25 mouse cellular contexts compared by ENCODE assay signal in the genomic region with DNA sequence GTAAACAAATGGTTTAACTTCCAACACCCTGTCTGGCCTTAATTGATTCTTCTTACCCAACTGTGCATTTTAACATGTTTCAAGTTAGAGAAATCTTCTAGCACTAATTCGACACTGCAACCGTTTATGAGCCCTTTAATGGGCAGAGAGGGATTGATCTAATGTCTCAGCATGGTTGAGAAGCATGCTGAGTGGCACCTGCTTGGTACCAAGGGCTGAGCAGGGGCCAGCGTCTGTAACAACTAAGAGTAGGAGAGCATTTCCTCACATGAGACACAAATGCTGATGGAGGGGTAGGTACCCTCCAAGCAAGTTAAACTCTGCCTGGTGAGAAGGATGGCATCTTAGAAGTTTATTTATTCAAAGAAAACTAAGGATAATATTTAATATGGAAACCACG.
DNase-seq lines count a peak whose midpoint lies in the region; ATAC-seq and TF ChIP-seq lines count a peak whose summit lies in the region.
"Had no signal": no experiment of that assay in that cellular context is flagged by ENCODE, and none has a peak within 500 bp of the region (broad histone marks: within the 10 kb centered on the region; RNA-seq: fewer than 3 reads in every experiment).

No protein-coding gene starts in this region.

- DNase-seq in cerebellum, adult 11 months, result no peak
- DNase-seq in cerebellum, adult 2 months, result peak; percentile 47 to 62
- DNase-seq in cerebellum, adult 9-11 months, result peak; percentile 50
- DNase-seq in cerebellum, postnatal 36 days, result peak; percentile 34 to 46
- DNase-seq in adrenal gland, postnatal 25 days, result no peak
- no peak for DNase-seq in gastrocnemius, adult 2 months
- DNase-seq: adrenal gland, adult 8-10 months; gastrocnemius, postnatal 25 days; heart, adult 18-20 months; heart, postnatal 10 days; heart, postnatal 36 days; kidney, adult 18-20 months; kidney, adult 9 months had no signal

- WGBS in cerebellum, adult 2 months, result 17% methylated on average over 4 of the region's 4 CpGs

- H3K4me1 ChIP-seq in cerebellum, adult 2 months (ENCODE audit: control insufficient read depth, insufficient read depth, low read length), result peaks cover 16% of the 10 kb centered on the region; the same call in 1 of the 2 replicates
- H3K4me1 ChIP-seq: forebrain, embryonic 10.5 days; forebrain, embryonic 13.5 days; heart, embryonic 12.5 days; heart, embryonic 15.5 days; hindbrain, embryonic 10.5 days; hindbrain, embryonic 13.5 days; intestine, embryonic 15.5 days had no signal

- 0 out of 2 replicates have a peak, but pooled peaks have one; percentile 47 for ATAC-seq in cerebellum, adult (ENCODE audit: insufficient number of reproducible peaks, low FRiP score, low TSS enrichment)
- no peak for ATAC-seq in monocyte, adult 5-6 weeks (replicated peaks; ENCODE audit: insufficient number of reproducible peaks, low FRiP score, low TSS enrichment, poor library complexity, severe bottlenecking)
- ATAC-seq: activated CD4-positive, CD25-positive, alpha-beta regulatory T cell, adult 4 months; forebrain, embryonic 13.5 days; forebrain, embryonic 16.5 days; hindbrain, embryonic 16.5 days; intestine, embryonic 15.5 days had no signal

- H3K4me3 ChIP-seq in cerebellum, adult 2 months (replicated peaks; ENCODE audit: insufficient read depth, low read depth, low read length), result no peak overlapping the region
- H3K4me3 ChIP-seq in gastrocnemius, adult 2 months, result no peak overlapping the region
- H3K4me3 ChIP-seq: forebrain, embryonic 10.5 days; forebrain, embryonic 13.5 days; heart, embryonic 12.5 days; heart, embryonic 15.5 days; hindbrain, embryonic 10.5 days; hindbrain, embryonic 13.5 days; intestine, embryonic 15.5 days had no signal

- no peaks in the 10 kb centered on the region for H3K27me3 ChIP-seq in cerebellum, adult 2 months (ENCODE audit: control insufficient read depth, insufficient read depth, low read length)
- H3K27me3 ChIP-seq: forebrain, embryonic 13.5 days; heart, embryonic 12.5 days; heart, embryonic 15.5 days; hindbrain, embryonic 13.5 days; intestine, embryonic 15.5 days had no signal

- H3K27ac ChIP-seq in cerebellum, adult 2 months (ENCODE audit: insufficient read depth, low read length), result peak overlapping the region; percentile 79; the same call in 1 of the 2 replicates
- no peak overlapping the region for H3K27ac ChIP-seq in gastrocnemius, adult 2 months
- H3K27ac ChIP-seq: forebrain, embryonic 10.5 days; forebrain, embryonic 13.5 days; heart, embryonic 15.5 days; hindbrain, embryonic 10.5 days; hindbrain, embryonic 13.5 days; intestine, embryonic 15.5 days had no signal

- TF ChIP-seq POLR2A in cerebellum, adult 2 months (IDR thresholded peaks at IDR 0.05; ENCODE audit: borderline replicate concordance, insufficient read depth, low read length), result no peak

- TF ChIP-seq CTCF in cerebellum, adult 2 months (IDR thresholded peaks at IDR 0.05; ENCODE audit: borderline replicate concordance, insufficient read depth, low read depth, low read length), result no peak
- no peak for TF ChIP-seq CTCF in gastrocnemius, adult 2 months (IDR thresholded peaks at IDR 0.05)

- intact Hi-C loops in gastrocnemius, adult 2 months (cut with DNase I), result no loop called here

Comparison
In these comparisons a context has a peak if more than half of its experiments do, and no peak if none do; other contexts are left out.
1. DNase-seq: peak in cerebellum, adult 2 months (2 of 2), cerebellum, adult 9-11 months (single experiment) and cerebellum, postnatal 36 days (2 of 2); none in cerebellum, adult 11 months (single experiment), adrenal gland, postnatal 25 days (single experiment) and gastrocnemius, adult 2 months (single experiment).